Mouse (Mus musculus) heart, postnatal 25 days (tissue): Measurements from ENCODE around the gene Wdcp. TPM values are rescaled to one million over a fixed set of nuclear protein-coding genes. Genes with fewer than 3 reads are reported as not detected.
"Not testable (repeated sequence)": the region's sequence is repeated elsewhere in the genome, so short reads cannot be mapped to it uniquely, and the experiment has no call there.

Experiments
- DNase-seq: peaks from one replicate; pipeline ENCODE4 v3.0.0; 2022; ENCODE audit warnings: low spot score
- intact Hi-C: fragments of 180-260 bp; cut with DNase I; formaldehyde crosslinking; loops from one replicate; pipeline ENCODE4 v1.15.1; 2025
- total RNA-seq, 2 experiments: library from RNA; stranded (reverse); gene quantifications; 2 replicates each; pipeline ENCODE4 v1.2.3; 2021

The Wdcp gene
- total RNA-seq, 2 experiments from 2014 or later = 8.4 to 8.5 TPM

- intact Hi-C loops = loop anchor here (5.0 kb wide), 1 partner anchor 54 kb away; the partner anchor contains the start of gene Atad2b
- no peak for DNase-seq
These were observed 20.7 kb downstream of the Wdcp start for GRCm38 (mm10) chr12:4863654-4864337.

GRCm38 (mm10) chr12:4864338-4864690, 21.2 kb downstream of the Wdcp start:
- intact Hi-C loops = loop anchor here (5.0 kb wide), 1 partner anchor 53 kb away; the partner anchor contains the start of gene Atad2b
- DNase-seq = no peak

GRCm38 (mm10) chr12:4868924-4869323, 25.8 kb downstream of the Wdcp start:
- intact Hi-C loops = no loop called here
- no peak for DNase-seq

GRCm38 (mm10) chr12:4871260-4871659, 28.2 kb downstream of the Wdcp start:
- intact Hi-C loops = no loop called here
- DNase-seq = no peak

GRCm38 (mm10) chr12:4872273-4872672, 29.2 kb downstream of the Wdcp start:
- intact Hi-C loops = no loop called here
- no peak for DNase-seq

- no peak for DNase-seq
- intact Hi-C loops = no loop called here
These were observed 29.9 kb downstream of the Wdcp start for GRCm38 (mm10) chr12:4872983-4873477.

GRCm38 (mm10) chr12:4873531-4873930, 30.4 kb downstream of the Wdcp start:
- DNase-seq = no peak
- intact Hi-C loops = no loop called here

- DNase-seq = peak; percentile 34
- intact Hi-C loops = no loop called here
These were observed 31.2 kb downstream of the Wdcp start, which contains the start of gene Mfsd2b for GRCm38 (mm10) chr12:4874161-4874927. Mfsd2b (minus strand) TSS chr12:4874359.

GRCm38 (mm10) chr12:4875623-4876022, 32.5 kb downstream of the Wdcp start:
- intact Hi-C loops = loop anchor here (5.0 kb wide), 1 partner anchor 42 kb away; the partner anchor contains the start of gene Atad2b
- DNase-seq = no peak

- no peak for DNase-seq
- intact Hi-C loops = loop anchor here (5.0 kb wide), 1 partner anchor 39 kb away; the partner anchor contains the start of gene Atad2b
These were observed 35.2 kb downstream of the Wdcp start for GRCm38 (mm10) chr12:4878296-4878783.

GRCm38 (mm10) chr12:4879048-4879447, 35.9 kb downstream of the Wdcp start:
- DNase-seq = no peak
- intact Hi-C loops = loop anchor here (5.0 kb wide), 1 partner anchor 38 kb away; the partner anchor contains the start of gene Atad2b

- DNase-seq = no peak
- intact Hi-C loops = no loop called here
These were observed 39.0 kb downstream of the Wdcp start for GRCm38 (mm10) chr12:4882086-4882485.

- intact Hi-C loops = no loop called here
- no peak for DNase-seq
These were observed 42.0 kb downstream of the Wdcp start for GRCm38 (mm10) chr12:4885062-4885461.

- DNase-seq, intact Hi-C loops: not testable (repeated sequence)
These were observed 43.5 kb downstream of the Wdcp start for GRCm38 (mm10) chr12:4886581-4886980.

- DNase-seq = no peak
- intact Hi-C loops = no loop called here
These were observed 45.6 kb downstream of the Wdcp start for GRCm38 (mm10) chr12:4888739-4889138.

GRCm38 (mm10) chr12:4889251-4889650, 46.1 kb downstream of the Wdcp start:
- intact Hi-C loops = no loop called here

GRCm38 (mm10) chr12:4889891-4890290, 46.8 kb downstream of the Wdcp start:
- no peak for DNase-seq
- intact Hi-C loops = no loop called here

More at GRCm38 (mm10) chr12:4889251-4889650, 46.1 kb downstream of the Wdcp start:
- DNase-seq = no peak

GRCm38 (mm10) chr12:4898024-4898423, 54.9 kb downstream of the Wdcp start:
- no peak for DNase-seq
- intact Hi-C loops = no loop called here

- intact Hi-C loops = no loop called here
- no peak for DNase-seq
These were observed 62.8 kb downstream of the Wdcp start for GRCm38 (mm10) chr12:4905946-4906345.

GRCm38 (mm10) chr12:4906476-4906875, 63.4 kb downstream of the Wdcp start:
- DNase-seq = no peak
- intact Hi-C loops = no loop called here
